Mouse (Mus musculus): ENCODE results near the gene Trp63. TPM values are rescaled to one million over a fixed set of nuclear protein-coding genes. Genes with fewer than 3 reads are reported as not detected.

Gene Trp63
- polyA plus RNA-seq, 1 experiment from 2014 or later: 24.7 TPM

- H3K4me1 ChIP-seq (replicated peaks): no peaks in the 10 kb centered on the region
- no peak overlapping the region for H3K4me3 ChIP-seq (replicated peaks)
- H3K9ac ChIP-seq (replicated peaks): no peak overlapping the region
- H3K27ac ChIP-seq: no peak overlapping the region
- no peak overlapping the region for H3K4me2 ChIP-seq
- H3K9me3 ChIP-seq: no peaks in the 10 kb centered on the region
- 83% methylated on average over 3 of the region's 3 CpGs for WGBS
- H3K27me3 ChIP-seq: no peaks in the 10 kb centered on the region
- H3K36me3 ChIP-seq: no peaks in the 10 kb centered on the region
- ATAC-seq (ENCODE audit: insufficient number of reproducible peaks, insufficient read depth, low FRiP score, low TSS enrichment, low read depth): no peak
These were observed 32.2 kb downstream of the Trp63 start for GRCm38 (mm10) chr16:25715790-25716189.

GRCm38 (mm10) chr16:25723131-25723530 is 39.6 kb downstream of the Trp63 start:
- no peak for ATAC-seq (ENCODE audit: insufficient number of reproducible peaks, insufficient read depth, low FRiP score, low TSS enrichment, low read depth)

GRCm38 (mm10) chr16:25727001-25727400 is 43.4 kb downstream of the Trp63 start:
- Histone ChIP-seq H3K9ac (replicated peaks) (no peak overlapping the region), H3K9me3 (no peaks in the 10 kb centered on the region), H3K4me3 (replicated peaks) (no peak overlapping the region), H3K27ac (no peak overlapping the region), H3K4me1 (replicated peaks) (no peaks in the 10 kb centered on the region), H3K36me3 (no peaks in the 10 kb centered on the region), H3K4me2 (no peak overlapping the region), H3K27me3 (no peaks in the 10 kb centered on the region)
- 96% methylated on average over 5 of the region's 5 CpGs for WGBS
- no peak for ATAC-seq (ENCODE audit: insufficient number of reproducible peaks, insufficient read depth, low FRiP score, low TSS enrichment, low read depth)

More at GRCm38 (mm10) chr16:25723131-25723530, 39.6 kb downstream of the Trp63 start:
- no peak overlapping the region for H3K4me3 ChIP-seq (replicated peaks)
- 71% methylated on average over 5 of the region's 5 CpGs for WGBS
- no peaks in the 10 kb centered on the region for H3K36me3 ChIP-seq
- no peak overlapping the region for H3K9ac ChIP-seq (replicated peaks)
- no peaks in the 10 kb centered on the region for H3K4me1 ChIP-seq (replicated peaks)
- H3K9me3 ChIP-seq: no peaks in the 10 kb centered on the region
- H3K4me2 ChIP-seq: no peak overlapping the region
- no peak overlapping the region for H3K27ac ChIP-seq
- H3K27me3 ChIP-seq: no peaks in the 10 kb centered on the region

- Histone ChIP-seq H3K9me3 (no peaks in the 10 kb centered on the region), H3K27me3 (no peaks in the 10 kb centered on the region), H3K27ac (no peak overlapping the region), H3K4me3 (replicated peaks) (no peak overlapping the region), H3K4me1 (replicated peaks) (no peaks in the 10 kb centered on the region), H3K36me3 (no peaks in the 10 kb centered on the region), H3K9ac (replicated peaks) (no peak overlapping the region), H3K4me2 (no peak overlapping the region)
- 16% methylated on average over 7 of the region's 7 CpGs for WGBS
- ATAC-seq (ENCODE audit: insufficient number of reproducible peaks, insufficient read depth, low FRiP score, low TSS enrichment, low read depth): no peak
These were observed 44.5 kb downstream of the Trp63 start for GRCm38 (mm10) chr16:25727957-25728506.

GRCm38 (mm10) chr16:25736912-25737311 is 53.3 kb downstream of the Trp63 start:
- Histone ChIP-seq H3K9me3 (no peaks in the 10 kb centered on the region), H3K27ac (no peak overlapping the region), H3K4me2 (no peak overlapping the region), H3K9ac (replicated peaks) (no peak overlapping the region), H3K4me3 (replicated peaks) (no peak overlapping the region), H3K4me1 (replicated peaks) (no peaks in the 10 kb centered on the region), H3K36me3 (no peaks in the 10 kb centered on the region), H3K27me3 (no peaks in the 10 kb centered on the region)
- WGBS: 72% methylated on average over 3 of the region's 3 CpGs
- no peak for ATAC-seq (ENCODE audit: insufficient number of reproducible peaks, insufficient read depth, low FRiP score, low TSS enrichment, low read depth)

- 69% methylated on average over 6 of the region's 6 CpGs for WGBS
- Histone ChIP-seq H3K4me3 (replicated peaks) (no peak overlapping the region), H3K27ac (no peak overlapping the region), H3K4me2 (no peak overlapping the region), H3K9me3 (no peaks in the 10 kb centered on the region), H3K27me3 (no peaks in the 10 kb centered on the region), H3K36me3 (no peaks in the 10 kb centered on the region), H3K4me1 (replicated peaks) (no peaks in the 10 kb centered on the region), H3K9ac (replicated peaks) (no peak overlapping the region)
- no peak for ATAC-seq (ENCODE audit: insufficient number of reproducible peaks, insufficient read depth, low FRiP score, low TSS enrichment, low read depth)
These were observed 54.1 kb downstream of the Trp63 start for GRCm38 (mm10) chr16:25737623-25738050.

- H3K4me1 ChIP-seq (replicated peaks): peaks cover 13% of the 10 kb centered on the region; the same call in 1 of the 2 replicates
- 0 out of 2 replicates have a peak overlapping the region, but pooled peaks have one; percentile 50 for H3K27ac ChIP-seq
- peak; percentile 90; the same call in 1 of the 2 replicates for ATAC-seq (ENCODE audit: insufficient number of reproducible peaks, insufficient read depth, low FRiP score, low TSS enrichment, low read depth)
- no peaks in the 10 kb centered on the region for H3K27me3 ChIP-seq
- H3K4me3 ChIP-seq (replicated peaks): no peak overlapping the region
- no peak overlapping the region; the same call in 1 of the 2 replicates for H3K4me2 ChIP-seq
- WGBS: 19% methylated on average over 3 of the region's 3 CpGs
- H3K9me3 ChIP-seq: no peaks in the 10 kb centered on the region
- no peaks in the 10 kb centered on the region for H3K36me3 ChIP-seq
- H3K9ac ChIP-seq (replicated peaks): no peak overlapping the region
These were observed 63.2 kb downstream of the Trp63 start for GRCm38 (mm10) chr16:25746807-25747206.

- H3K4me3 ChIP-seq (replicated peaks): no peak overlapping the region
- H3K27ac ChIP-seq: no peak overlapping the region
- 83% methylated on average over 11 of the region's 11 CpGs for WGBS
- H3K27me3 ChIP-seq: no peaks in the 10 kb centered on the region
- no peak overlapping the region for H3K9ac ChIP-seq (replicated peaks)
- H3K4me2 ChIP-seq: no peak overlapping the region
- no peak for ATAC-seq (ENCODE audit: insufficient number of reproducible peaks, insufficient read depth, low FRiP score, low TSS enrichment, low read depth)
- H3K36me3 ChIP-seq: no peaks in the 10 kb centered on the region
- H3K4me1 ChIP-seq (replicated peaks): peaks cover 7% of the 10 kb centered on the region; the same call in 1 of the 2 replicates
- no peaks in the 10 kb centered on the region for H3K9me3 ChIP-seq
These were observed 68.3 kb downstream of the Trp63 start for GRCm38 (mm10) chr16:25751866-25752265.

GRCm38 (mm10) chr16:25758108-25758507 is 74.5 kb downstream of the Trp63 start:
- 77% methylated on average over 2 of the region's 2 CpGs for WGBS
- no peaks in the 10 kb centered on the region for H3K9me3 ChIP-seq
- no peak overlapping the region for H3K4me3 ChIP-seq (replicated peaks)
- no peak overlapping the region for H3K27ac ChIP-seq
- no peaks in the 10 kb centered on the region for H3K27me3 ChIP-seq
- no peaks in the 10 kb centered on the region for H3K4me1 ChIP-seq (replicated peaks)
- ATAC-seq (ENCODE audit: insufficient number of reproducible peaks, insufficient read depth, low FRiP score, low TSS enrichment, low read depth): no peak
- no peak overlapping the region for H3K9ac ChIP-seq (replicated peaks)
- H3K36me3 ChIP-seq: no peaks in the 10 kb centered on the region
- H3K4me2 ChIP-seq: no peak overlapping the region

- ATAC-seq (ENCODE audit: insufficient number of reproducible peaks, insufficient read depth, low FRiP score, low TSS enrichment, low read depth): no peak
- Histone ChIP-seq H3K9me3 (no peaks in the 10 kb centered on the region), H3K4me1 (replicated peaks) (no peaks in the 10 kb centered on the region), H3K27me3 (no peaks in the 10 kb centered on the region), H3K36me3 (no peaks in the 10 kb centered on the region), H3K4me2 (no peak overlapping the region), H3K27ac (no peak overlapping the region), H3K9ac (replicated peaks) (no peak overlapping the region), H3K4me3 (replicated peaks) (no peak overlapping the region)
- 52% methylated on average over 5 of the region's 5 CpGs for WGBS
These were observed 82.0 kb downstream of the Trp63 start for GRCm38 (mm10) chr16:25765549-25765948.

GRCm38 (mm10) chr16:25774611-25775010 is 91.0 kb downstream of the Trp63 start:
- Histone ChIP-seq H3K27ac (no peak overlapping the region), H3K4me2 (no peak overlapping the region), H3K27me3 (no peaks in the 10 kb centered on the region), H3K4me1 (replicated peaks) (no peaks in the 10 kb centered on the region), H3K36me3 (no peaks in the 10 kb centered on the region), H3K9ac (replicated peaks) (no peak overlapping the region), H3K9me3 (no peaks in the 10 kb centered on the region), H3K4me3 (replicated peaks) (no peak overlapping the region)
- WGBS: 75% methylated on average over 7 of the region's 7 CpGs
- no peak for ATAC-seq (ENCODE audit: insufficient number of reproducible peaks, insufficient read depth, low FRiP score, low TSS enrichment, low read depth)

GRCm38 (mm10) chr16:25777501-25777900 is 93.9 kb downstream of the Trp63 start:
- Histone ChIP-seq H3K4me3 (replicated peaks) (no peak overlapping the region), H3K27ac (no peak overlapping the region), H3K36me3 (no peaks in the 10 kb centered on the region), H3K9me3 (no peaks in the 10 kb centered on the region), H3K27me3 (no peaks in the 10 kb centered on the region), H3K4me1 (replicated peaks) (no peaks in the 10 kb centered on the region), H3K4me2 (no peak overlapping the region), H3K9ac (replicated peaks) (no peak overlapping the region)
- ATAC-seq (ENCODE audit: insufficient number of reproducible peaks, insufficient read depth, low FRiP score, low TSS enrichment, low read depth): no peak
- 72% methylated on average over 1 of the region's 1 CpGs for WGBS
